Mouse (Mus musculus): Measurements from ENCODE around the gene Tnfaip8l2. TPM values are rescaled to one million over a fixed set of nuclear protein-coding genes. Genes with fewer than 3 reads are reported as not detected.
"Not testable (repeated sequence)": the region's sequence is repeated elsewhere in the genome, so short reads cannot be mapped to it uniquely, and the experiment has no call there.

Gene Tnfaip8l2
- polyA plus RNA-seq, 1 experiment from 2014 or later: 2.1 TPM

- peak overlapping the region; percentile 85 for H3K4me2 ChIP-seq (ENCODE audit: low read depth, low read length)
- peak; percentile 10; the same call in 1 of the 2 replicates for ATAC-seq (ENCODE audit: low read depth)
- H3K36me3 ChIP-seq (ENCODE audit: control insufficient read depth, insufficient read depth, low read length): peaks cover 3% of the 10 kb centered on the region; the same call in 1 of the 2 replicates
- peaks cover 9% of the 10 kb centered on the region; the same call in 1 of the 2 replicates for H3K4me1 ChIP-seq (ENCODE audit: control insufficient read depth, insufficient read depth, low read length)
- H3K9ac ChIP-seq (replicated peaks; ENCODE audit: low read depth, low read length): peak overlapping the region; percentile 71
- WGBS: 57% methylated on average over 11 of the region's 11 CpGs
- no peaks in the 10 kb centered on the region for H3K9me3 ChIP-seq (ENCODE audit: control insufficient read depth, low read length)
- peak overlapping the region; percentile 61 for H3K4me3 ChIP-seq (ENCODE audit: low read depth, low read length)
- H3K27ac ChIP-seq (ENCODE audit: low read depth, low read length): no peak overlapping the region
- no peaks in the 10 kb centered on the region for H3K27me3 ChIP-seq (ENCODE audit: control insufficient read depth, insufficient read depth, low read length)
Observed at GRCm38 (mm10) chr3:95133176-95133575, 9.0 kb downstream of the Tnfaip8l2 start.

- not testable (repeated sequence) for H3K4me1 ChIP-seq (ENCODE audit: control insufficient read depth, insufficient read depth, low read length); H3K4me3 ChIP-seq (ENCODE audit: low read depth, low read length); H3K9me3 ChIP-seq (ENCODE audit: control insufficient read depth, low read length); H3K27ac ChIP-seq (ENCODE audit: low read depth, low read length); ATAC-seq (ENCODE audit: low read depth); H3K27me3 ChIP-seq (ENCODE audit: control insufficient read depth, insufficient read depth, low read length); H3K4me2 ChIP-seq (ENCODE audit: low read depth, low read length); H3K36me3 ChIP-seq (ENCODE audit: control insufficient read depth, insufficient read depth, low read length); H3K9ac ChIP-seq (replicated peaks; ENCODE audit: low read depth, low read length)
- 98% methylated on average over 2 of the region's 2 CpGs for WGBS
Observed at GRCm38 (mm10) chr3:95132389-95132788, 9.8 kb downstream of the Tnfaip8l2 start.

DNA sequence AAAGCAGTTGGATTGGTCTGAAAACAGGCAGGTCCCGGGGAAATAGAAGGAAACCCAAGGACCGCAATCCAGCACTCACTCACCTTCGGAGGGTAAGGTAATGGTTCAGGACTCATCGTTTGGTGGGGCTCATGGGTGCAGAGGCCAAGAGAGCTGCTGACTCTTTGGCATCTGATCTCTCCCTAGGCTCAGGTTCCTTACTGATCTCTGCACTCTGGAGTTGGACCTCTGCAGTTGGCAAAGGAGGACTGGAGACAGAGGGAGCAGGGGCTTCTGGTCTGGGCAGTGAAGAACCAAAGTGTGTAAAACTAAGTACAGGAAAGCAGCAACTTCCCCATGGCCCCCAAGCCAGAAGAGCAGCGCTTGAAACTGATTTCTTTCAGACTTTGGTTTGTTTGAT, 12.1 kb downstream of the Tnfaip8l2 start:
- Histone ChIP-seq H3K4me2 (ENCODE audit: low read depth, low read length) (no peak overlapping the region), H3K27ac (ENCODE audit: low read depth, low read length) (no peak overlapping the region), H3K36me3 (ENCODE audit: control insufficient read depth, insufficient read depth, low read length) (peaks cover 3% of the 10 kb centered on the region; the same call in 1 of the 2 replicates), H3K4me3 (ENCODE audit: low read depth, low read length) (no peak overlapping the region), H3K27me3 (ENCODE audit: control insufficient read depth, insufficient read depth, low read length) (no peaks in the 10 kb centered on the region), H3K9ac (replicated peaks; ENCODE audit: low read depth, low read length) (no peak overlapping the region), H3K4me1 (ENCODE audit: control insufficient read depth, insufficient read depth, low read length) (peaks cover 5% of the 10 kb centered on the region; the same call in 1 of the 2 replicates), H3K9me3 (ENCODE audit: control insufficient read depth, low read length) (no peaks in the 10 kb centered on the region)
- ATAC-seq (ENCODE audit: low read depth): no peak
- 86% methylated on average over 5 of the region's 5 CpGs for WGBS

GRCm38 (mm10) chr3:95129226-95129651, 12.9 kb downstream of the Tnfaip8l2 start:
- Histone ChIP-seq H3K4me1 (ENCODE audit: control insufficient read depth, insufficient read depth, low read length) (peaks cover 5% of the 10 kb centered on the region; the same call in 1 of the 2 replicates), H3K9ac (replicated peaks; ENCODE audit: low read depth, low read length) (no peak overlapping the region), H3K27ac (ENCODE audit: low read depth, low read length) (no peak overlapping the region; the same call in 1 of the 2 replicates), H3K36me3 (ENCODE audit: control insufficient read depth, insufficient read depth, low read length) (peaks cover 3% of the 10 kb centered on the region; the same call in 1 of the 2 replicates), H3K4me3 (ENCODE audit: low read depth, low read length) (no peak overlapping the region), H3K27me3 (ENCODE audit: control insufficient read depth, insufficient read depth, low read length) (no peaks in the 10 kb centered on the region), H3K9me3 (ENCODE audit: control insufficient read depth, low read length) (no peaks in the 10 kb centered on the region), H3K4me2 (ENCODE audit: low read depth, low read length) (no peak overlapping the region)
- ATAC-seq (ENCODE audit: low read depth): no peak
- 7% methylated on average over 6 of the region's 6 CpGs for WGBS

GRCm38 (mm10) chr3:95124972-95125371, 17.2 kb downstream of the Tnfaip8l2 start:
- WGBS: 28% methylated on average over 5 of the region's 5 CpGs
- Histone ChIP-seq H3K27ac (ENCODE audit: low read depth, low read length) (no peak overlapping the region; the same call in 1 of the 2 replicates), H3K4me1 (ENCODE audit: control insufficient read depth, insufficient read depth, low read length) (no peaks in the 10 kb centered on the region), H3K9me3 (ENCODE audit: control insufficient read depth, low read length) (no peaks in the 10 kb centered on the region), H3K4me2 (ENCODE audit: low read depth, low read length) (no peak overlapping the region), H3K4me3 (ENCODE audit: low read depth, low read length) (no peak overlapping the region), H3K36me3 (ENCODE audit: control insufficient read depth, insufficient read depth, low read length) (peaks cover 28% of the 10 kb centered on the region), H3K9ac (replicated peaks; ENCODE audit: low read depth, low read length) (no peak overlapping the region), H3K27me3 (ENCODE audit: control insufficient read depth, insufficient read depth, low read length) (no peaks in the 10 kb centered on the region)
- ATAC-seq (ENCODE audit: low read depth): peak; percentile 25; the same call in 1 of the 2 replicates

DNA sequence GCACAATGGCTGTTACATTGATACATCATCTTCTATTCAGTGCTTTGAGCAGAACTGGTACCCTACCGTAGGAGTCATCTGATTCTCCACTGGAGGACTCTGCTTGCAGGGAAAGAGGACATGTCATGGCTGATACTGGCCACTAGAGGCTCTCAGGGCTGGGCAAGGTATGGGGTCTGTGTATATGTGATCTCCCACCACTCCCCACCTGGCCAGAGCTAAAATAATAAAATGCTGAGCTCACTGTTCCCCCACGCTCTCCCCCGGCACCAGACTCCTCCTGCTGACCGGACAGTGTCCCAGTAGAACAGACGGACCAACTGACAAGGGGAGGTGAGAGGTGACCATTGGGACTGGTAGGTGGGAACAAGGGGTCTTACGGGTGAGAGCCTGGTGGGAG, 17.9 kb downstream of the Tnfaip8l2 start, which contains the start of gene Tmod4:
TSS of gene Tmod4 (plus strand) at position 231 of the 400 bp plus-strand sequence.
- no peaks in the 10 kb centered on the region for H3K27me3 ChIP-seq (ENCODE audit: control insufficient read depth, insufficient read depth, low read length)
- no peaks in the 10 kb centered on the region for H3K4me1 ChIP-seq (ENCODE audit: control insufficient read depth, insufficient read depth, low read length)
- peak; percentile 42; the same call in 1 of the 2 replicates for ATAC-seq (ENCODE audit: low read depth)
- H3K27ac ChIP-seq (ENCODE audit: low read depth, low read length): no peak within 1 kb of the TSS; the same call in 1 of the 2 replicates
- peaks cover 35% of the 10 kb centered on the region for H3K36me3 ChIP-seq (ENCODE audit: control insufficient read depth, insufficient read depth, low read length)
- H3K4me3 ChIP-seq (ENCODE audit: low read depth, low read length): no peak within 1 kb of the TSS
- H3K4me2 ChIP-seq (ENCODE audit: low read depth, low read length): no peak within 1 kb of the TSS
- no peak within 1 kb of the TSS for H3K9ac ChIP-seq (replicated peaks; ENCODE audit: low read depth, low read length)
- H3K9me3 ChIP-seq (ENCODE audit: control insufficient read depth, low read length): no peaks in the 10 kb centered on the region
- 62% methylated on average over 6 of the region's 6 CpGs for WGBS

- 91% methylated on average over 6 of the region's 6 CpGs for WGBS
- Histone ChIP-seq H3K27ac (ENCODE audit: low read depth, low read length) (no peak overlapping the region), H3K36me3 (ENCODE audit: control insufficient read depth, insufficient read depth, low read length) (peaks cover 45% of the 10 kb centered on the region), H3K9me3 (ENCODE audit: control insufficient read depth, low read length) (no peaks in the 10 kb centered on the region), H3K9ac (replicated peaks; ENCODE audit: low read depth, low read length) (no peak overlapping the region), H3K4me3 (ENCODE audit: low read depth, low read length) (no peak overlapping the region), H3K4me2 (ENCODE audit: low read depth, low read length) (no peak overlapping the region), H3K27me3 (ENCODE audit: control insufficient read depth, insufficient read depth, low read length) (no peaks in the 10 kb centered on the region), H3K4me1 (ENCODE audit: control insufficient read depth, insufficient read depth, low read length) (no peaks in the 10 kb centered on the region)
- ATAC-seq (ENCODE audit: low read depth): no peak
Observed at GRCm38 (mm10) chr3:95121580-95121979, 20.6 kb downstream of the Tnfaip8l2 start.

GRCm38 (mm10) chr3:95117751-95118150, 24.4 kb downstream of the Tnfaip8l2 start:
- ATAC-seq (ENCODE audit: low read depth): no peak
- Histone ChIP-seq H3K27ac (ENCODE audit: low read depth, low read length) (no peak overlapping the region), H3K4me2 (ENCODE audit: low read depth, low read length) (no peak overlapping the region), H3K4me1 (ENCODE audit: control insufficient read depth, insufficient read depth, low read length) (peaks cover 1% of the 10 kb centered on the region; the same call in 1 of the 2 replicates), H3K9ac (replicated peaks; ENCODE audit: low read depth, low read length) (no peak overlapping the region), H3K9me3 (ENCODE audit: control insufficient read depth, low read length) (no peaks in the 10 kb centered on the region), H3K27me3 (ENCODE audit: control insufficient read depth, insufficient read depth, low read length) (no peaks in the 10 kb centered on the region), H3K4me3 (ENCODE audit: low read depth, low read length) (no peak overlapping the region), H3K36me3 (ENCODE audit: control insufficient read depth, insufficient read depth, low read length) (peaks cover 51% of the 10 kb centered on the region)
- WGBS: 57% methylated on average over 2 of the region's 2 CpGs

- H3K4me3 ChIP-seq (ENCODE audit: low read depth, low read length): no peak overlapping the region
Observed at GRCm38 (mm10) chr3:95112760-95113159, 29.4 kb downstream of the Tnfaip8l2 start.

More at GRCm38 (mm10) chr3:95112760-95113159, 29.4 kb downstream of the Tnfaip8l2 start:
- Histone ChIP-seq H3K36me3 (ENCODE audit: control insufficient read depth, insufficient read depth, low read length) (peaks cover 9% of the 10 kb centered on the region), H3K27ac (ENCODE audit: low read depth, low read length) (no peak overlapping the region), H3K9ac (replicated peaks; ENCODE audit: low read depth, low read length) (no peak overlapping the region), H3K4me2 (ENCODE audit: low read depth, low read length) (peak overlapping the region; percentile 43), H3K4me1 (ENCODE audit: control insufficient read depth, insufficient read depth, low read length) (peaks cover 11% of the 10 kb centered on the region), H3K27me3 (ENCODE audit: control insufficient read depth, insufficient read depth, low read length) (no peaks in the 10 kb centered on the region), H3K9me3 (ENCODE audit: control insufficient read depth, low read length) (no peaks in the 10 kb centered on the region)
- WGBS: 95% methylated on average over 1 of the region's 1 CpGs
- no peak for ATAC-seq (ENCODE audit: low read depth)
